Mouse (Mus musculus) liver, embryonic 14.5 days (tissue): Measurements from ENCODE around the gene March5. TPM values are rescaled to one million over a fixed set of nuclear protein-coding genes. Genes with fewer than 3 reads are reported as not detected.

Source experiments
- ATAC-seq: fragments of 200-750 bp; cut with Nextera tagmentation; 2 replicates; pipeline ENCODE4 v1.8.0; 2017; ENCODE audit warnings: moderate number of reproducible peaks, mild to moderate bottlenecking, moderate library complexity; ENCODE audit not compliant: insufficient read depth
- DNase-seq, 3 experiments: peaks; one replicate each; pipeline ENCODE4 v3.0.0-alpha.2; 2012 to 2013; ENCODE audit warnings: low read depth in 3 of 3, low spot score in 3 of 3
- H3K27ac ChIP-seq: fragments of 300-500 bp; sonication (generic); 2 replicates; pipeline ENCODE4 v1.5.1; 2014; ENCODE audit warnings: moderate library complexity, mild to moderate bottlenecking, control low read depth, inconsistent platforms
- H3K27me3 ChIP-seq: fragments of 300-500 bp; sonication (generic); 2 replicates; pipeline ENCODE4 v1.6.1; 2014; ENCODE audit warnings: mild to moderate bottlenecking, low read length, moderate library complexity; ENCODE audit not compliant: control insufficient read depth, insufficient read depth
- H3K36me3 ChIP-seq: fragments of 300-500 bp; sonication (generic); replicated peaks from 2 replicates; pipeline ENCODE4 v1.6.1; 2014; ENCODE audit warnings: low read depth; ENCODE audit not compliant: control insufficient read depth, insufficient read depth
- H3K4me1 ChIP-seq, 2 experiments: fragments of 200-500 bp in 1 of 2; fragments of 300-500 bp in 1 of 2; sonication (generic) in 1 of 2; replicated peaks; 2 replicates each; pipeline ENCODE4 v1.6.1; 2012 to 2014; ENCODE audit warnings: antibody characterized with exemption in 1 of 2, inconsistent platforms in 1 of 2, low read length in 1 of 2; ENCODE audit not compliant: control insufficient read depth in 2 of 2, insufficient read depth in 2 of 2
- H3K4me2 ChIP-seq: fragments of 300-500 bp; sonication (generic); 2 replicates; pipeline ENCODE4 v1.6.1; 2014; ENCODE audit warnings: low read depth, mild to moderate bottlenecking, control low read depth, moderate library complexity
- H3K4me3 ChIP-seq, 2 experiments: fragments of 200-500 bp in 1 of 2; fragments of 300-500 bp in 1 of 2; sonication (generic) in 1 of 2; 2 replicates each; pipeline ENCODE4 v1.5.1; 2012 to 2014; ENCODE audit warnings: low read depth in 2 of 2, low read length in 2 of 2, mild to moderate bottlenecking in 2 of 2, control low read depth in 1 of 2, inconsistent platforms in 1 of 2, moderate library complexity in 1 of 2; ENCODE audit not compliant: insufficient read depth in 1 of 2
- H3K9ac ChIP-seq: fragments of 300-500 bp; sonication (generic); replicated peaks from 2 replicates; pipeline ENCODE4 v1.6.1; 2014; ENCODE audit warnings: mild to moderate bottlenecking, control low read depth, moderate library complexity
- H3K9me3 ChIP-seq: fragments of 300-500 bp; sonication (generic); 2 replicates; pipeline ENCODE4 v1.6.1; 2016; ENCODE audit warnings: low read length, mixed read lengths; ENCODE audit not compliant: control insufficient read depth
- CTCF ChIP-seq: IDR thresholded peaks from 2 replicates; pipeline ENCODE4 v1.5.1; 2016; ENCODE audit warnings: antibody characterized with exemption, low read depth, control low read depth
- EP300 ChIP-seq: IDR thresholded peaks from 2 replicates; pipeline ENCODE4 v1.6.1; 2016; ENCODE audit warnings: antibody characterized with exemption, low read depth
- WGBS: fragments of 180-500 bp; shearing (Covaris S2); extraction: QIAGEN DNeasy Blood & Tissue Kit; methylation state at CpG from one replicate; pipeline ENCODE4 v1.1.7; 2014; ENCODE audit not compliant: insufficient replicate concordance; 5-methylcytosine and 5-hydroxymethylcytosine counted together
- polyA plus RNA-seq, 2 experiments: library from polyadenylated mRNA; depleted of rRNA in 1 of 2; stranded (reverse) in 1 of 2; unstranded in 1 of 2; fragments of >200 nt; fragmentation: Nextera tagmentation in 1 of 2; extraction: Ambion mirVana in 1 of 2; gene quantifications; 2 replicates each; pipeline versions ENCODE4 v1.2.1 to v1.2.3; 2012 to 2014

March5 gene
- polyA plus RNA-seq, 2 experiments = 69.6 to 145 TPM

DNA sequence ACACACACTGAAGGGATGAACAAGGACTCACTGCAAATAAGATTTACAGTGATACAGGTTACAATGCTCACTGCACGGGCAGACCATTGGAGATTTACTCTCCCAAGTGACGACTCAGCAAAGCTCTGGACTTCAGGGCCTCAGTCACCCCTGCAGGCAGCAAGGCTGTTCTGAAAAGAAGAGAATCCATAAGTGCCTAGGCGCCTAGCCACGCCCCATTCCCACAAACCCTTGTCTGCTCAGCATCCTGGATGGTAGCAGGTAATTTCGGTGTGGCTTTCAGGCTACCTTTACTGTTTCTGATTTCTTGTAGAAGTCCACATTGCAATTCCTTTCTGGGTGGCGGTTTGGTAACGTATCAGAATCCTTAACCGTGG is 56.2 kb downstream of the March5 start:
- Histone ChIP-seq H3K4me3 (peak overlapping the region; percentile 13 to 15; a peak in 2 of 4 replicates), H3K9me3 (no peaks in the 10 kb centered on the region), H3K4me2 (peak overlapping the region; percentile 35; the same call in 1 of the 2 replicates), H3K27ac (peak overlapping the region; percentile 32), H3K27me3 (no peaks in the 10 kb centered on the region), H3K9ac (no peak overlapping the region; the same call in 1 of the 2 replicates), H3K36me3 (no peaks in the 10 kb centered on the region), H3K4me1 (peaks cover 5 to 7% of the 10 kb centered on the region in 2 experiments)
- WGBS = 54% methylated on average over 8 of the region's 8 CpGs
- ATAC-seq (no peak), DNase-seq (no peak)
- no peak for TF ChIP-seq EP300
- TF ChIP-seq CTCF = no peak

DNA sequence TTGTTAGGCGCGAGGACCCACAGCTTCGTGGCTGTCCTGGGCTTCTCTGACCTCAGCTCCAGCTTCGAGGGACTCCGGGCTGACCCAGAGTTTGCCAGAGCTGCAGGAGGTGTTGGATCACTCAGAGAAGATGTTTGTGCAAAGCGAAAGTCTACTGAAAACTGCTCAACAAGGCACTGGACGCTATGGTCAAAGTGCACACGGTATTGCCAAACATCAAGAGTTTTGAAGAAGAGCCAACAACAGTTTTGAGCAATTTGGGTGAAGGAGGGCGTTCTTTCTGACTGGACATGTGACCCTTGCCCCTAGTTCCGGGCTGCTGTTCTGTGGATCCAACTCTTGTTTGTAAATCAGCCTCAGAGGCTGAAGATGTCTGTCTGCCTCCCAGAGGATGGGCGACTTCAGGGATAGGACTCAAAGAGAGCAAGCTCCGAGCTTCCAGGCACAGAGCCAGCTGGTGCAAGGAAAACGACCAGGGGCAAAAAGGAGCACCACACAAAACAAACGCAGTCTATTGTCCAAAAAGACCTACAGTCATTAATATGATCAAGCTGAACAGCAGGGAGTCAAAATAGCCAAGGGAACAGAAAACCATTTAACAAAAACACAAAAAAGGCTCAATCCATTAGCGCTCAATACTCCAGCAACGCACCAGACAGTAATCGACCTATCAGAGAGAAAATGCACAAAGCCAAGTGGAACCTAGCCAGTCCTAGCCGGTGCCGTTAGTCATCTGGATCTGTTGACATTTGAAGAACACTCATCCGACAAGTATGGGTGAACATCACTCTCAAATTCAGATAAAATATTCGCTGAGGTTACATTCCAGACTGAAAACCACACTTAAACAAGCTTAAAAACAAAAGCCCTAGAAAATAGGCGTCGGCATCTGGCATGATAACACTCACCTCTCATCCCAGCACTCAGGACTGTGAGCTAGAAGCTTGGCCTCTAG is 56.9 kb downstream of the March5 start:
- DNase-seq (peak in 2 of 3 experiments; percentile 31 to 42), ATAC-seq (peak; percentile 11; the same call in 1 of the 2 replicates)
- 66% methylated on average over 23 of the region's 23 CpGs for WGBS
- H3K9ac ChIP-seq = no peak overlapping the region; the same call in 1 of the 2 replicates
- no peaks in the 10 kb centered on the region; the same call in 1 of the 2 replicates for H3K36me3 ChIP-seq
- H3K27ac ChIP-seq = peak overlapping the region; percentile 32
- no peaks in the 10 kb centered on the region for H3K9me3 ChIP-seq
- H3K4me2 ChIP-seq = peak overlapping the region; percentile 35; the same call in 1 of the 2 replicates
- no peaks in the 10 kb centered on the region for H3K27me3 ChIP-seq
- no peak for TF ChIP-seq CTCF
- TF ChIP-seq EP300 = no peak
- H3K4me1 ChIP-seq = peaks cover 5 to 7% of the 10 kb centered on the region in 2 experiments
- peak overlapping the region; percentile 13 to 15; a peak in 1 of 4 replicates for H3K4me3 ChIP-seq

GRCm38 (mm10) chr19:37265333-37266103 is 58.2 kb downstream of the March5 start:
- Histone ChIP-seq H3K36me3 (no peaks in the 10 kb centered on the region; the same call in 1 of the 2 replicates), H3K27ac (no peak overlapping the region), H3K4me2 (no peak overlapping the region), H3K4me3 (no peak overlapping the region), H3K27me3 (no peaks in the 10 kb centered on the region), H3K9me3 (no peaks in the 10 kb centered on the region), H3K9ac (no peak overlapping the region), H3K4me1 (peaks cover 5 to 7% of the 10 kb centered on the region in 2 experiments)
- 26% methylated on average over 10 of the region's 10 CpGs for WGBS
- ATAC-seq (peak; percentile 75), DNase-seq (peak; percentile 60 to 78 (median 60))
- TF ChIP-seq EP300 (no peak), CTCF (peak; percentile 99)

DNA sequence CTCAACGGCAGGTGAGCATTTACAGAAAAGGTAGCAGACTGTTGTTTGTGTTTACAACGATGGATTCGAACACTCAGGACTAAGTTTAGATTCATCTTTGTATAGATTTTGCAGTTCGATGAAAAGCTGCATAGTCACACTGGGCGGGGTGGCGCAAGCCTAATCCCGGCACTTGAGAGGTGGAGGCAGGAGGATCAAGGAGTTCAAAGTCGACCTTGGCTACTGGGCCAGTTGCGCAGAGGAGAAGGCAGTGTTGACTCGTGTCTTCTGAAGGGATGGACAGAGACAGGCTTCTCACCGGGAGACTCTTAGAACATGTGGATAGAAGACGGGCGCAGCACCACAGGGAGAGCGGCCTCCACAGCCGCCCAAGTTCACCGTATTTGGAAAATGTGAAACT is 61.8 kb downstream of the March5 start:
- DNase-seq (no peak), ATAC-seq (no peak)
- Histone ChIP-seq H3K4me3 (no peak overlapping the region), H3K9me3 (no peaks in the 10 kb centered on the region), H3K27me3 (no peaks in the 10 kb centered on the region), H3K4me2 (no peak overlapping the region), H3K27ac (no peak overlapping the region), H3K36me3 (no peaks in the 10 kb centered on the region; the same call in none of the 2 replicates), H3K9ac (no peak overlapping the region), H3K4me1 (peaks cover 5 to 7% of the 10 kb centered on the region in 2 experiments)
- 84% methylated on average over 16 of the region's 16 CpGs for WGBS
- TF ChIP-seq EP300 = no peak
- TF ChIP-seq CTCF = no peak

Other genes with a start within 250 kb of the March5 start
- gene Cpeb3, start 1.1 kb downstream of the March5 start, polyA plus RNA-seq (2012; rRNA removed) = 1.8 and 2.4 TPM in 2 replicates
- gene Cpeb3, start 1.1 kb downstream of the March5 start, polyA plus RNA-seq (2014; fragmentation: Nextera tagmentation; extraction: Ambion mirVana) = 1.8 and 1.9 TPM in 2 replicates
- 10.0 and 10.6 TPM in 2 replicates for gene Ide, start 130.3 kb downstream of the March5 start, polyA plus RNA-seq (2012; rRNA removed)
- 31.0 and 31.3 TPM in 2 replicates for gene Ide, start 130.3 kb downstream of the March5 start, polyA plus RNA-seq (2014; fragmentation: Nextera tagmentation; extraction: Ambion mirVana)
- gene Kif11, start 168.9 kb downstream of the March5 start, polyA plus RNA-seq (2012; rRNA removed) = 23.0 and 35.8 TPM in 2 replicates
- 53.2 and 55.6 TPM in 2 replicates for gene Kif11, start 168.9 kb downstream of the March5 start, polyA plus RNA-seq (2014; fragmentation: Nextera tagmentation; extraction: Ambion mirVana)
- 10.3 and 10.4 TPM in 2 replicates for gene Hhex, start 227.3 kb downstream of the March5 start, polyA plus RNA-seq (2012; rRNA removed)
- gene Hhex, start 227.3 kb downstream of the March5 start, polyA plus RNA-seq (2014; fragmentation: Nextera tagmentation; extraction: Ambion mirVana) = 13.5 and 14.0 TPM in 2 replicates